Mouse (Mus musculus): Measurements from ENCODE around the gene Msh5. TPM values are rescaled to one million over a fixed set of nuclear protein-coding genes. Genes with fewer than 3 reads are reported as not detected.

The Msh5 gene
- polyA plus RNA-seq, 1 experiment from 2014 or later, result 4.1 TPM

GRCm38 (mm10) chr17:35082841-35083576 is 36.5 kb upstream of the Msh5 start:
- H3K36me3 ChIP-seq, result no peaks in the 10 kb centered on the region
- H3K4me3 ChIP-seq, result no peak overlapping the region
- H3K4me2 ChIP-seq, result no peak overlapping the region
- peaks cover 18% of the 10 kb centered on the region for H3K4me1 ChIP-seq
- no peak overlapping the region for H3K9ac ChIP-seq
- H3K9me3 ChIP-seq, result no peaks in the 10 kb centered on the region
- WGBS, result 78% methylated on average over 16 of the region's 16 CpGs
- no peak overlapping the region for H3K27ac ChIP-seq (replicated peaks)
- peaks cover 26% of the 10 kb centered on the region for H3K27me3 ChIP-seq (replicated peaks)
- no peak for ATAC-seq (ENCODE audit: extremely low read depth, insufficient number of reproducible peaks, low FRiP score, low TSS enrichment)

GRCm38 (mm10) chr17:35080710-35081109 is 34.2 kb upstream of the Msh5 start:
- H3K9me3 ChIP-seq, result no peaks in the 10 kb centered on the region
- peaks cover 31% of the 10 kb centered on the region for H3K4me1 ChIP-seq
- ATAC-seq (ENCODE audit: extremely low read depth, insufficient number of reproducible peaks, low FRiP score, low TSS enrichment), result no peak
- H3K27me3 ChIP-seq (replicated peaks), result peaks cover 27% of the 10 kb centered on the region
- H3K27ac ChIP-seq (replicated peaks), result no peak overlapping the region
- no peak overlapping the region for H3K9ac ChIP-seq
- WGBS, result 91% methylated on average over 4 of the region's 4 CpGs
- H3K36me3 ChIP-seq, result no peaks in the 10 kb centered on the region
- no peak overlapping the region for H3K4me3 ChIP-seq
- no peak overlapping the region for H3K4me2 ChIP-seq

GRCm38 (mm10) chr17:35080248-35080647 is 33.7 kb upstream of the Msh5 start:
- ATAC-seq (ENCODE audit: extremely low read depth, insufficient number of reproducible peaks, low FRiP score, low TSS enrichment), result no peak
- peak overlapping the region; percentile 48 for H3K9ac ChIP-seq
- peak overlapping the region; percentile 10 for H3K4me3 ChIP-seq
- H3K4me1 ChIP-seq, result peaks cover 29% of the 10 kb centered on the region
- peaks cover 27% of the 10 kb centered on the region for H3K27me3 ChIP-seq (replicated peaks)
- no peaks in the 10 kb centered on the region for H3K36me3 ChIP-seq
- no peak overlapping the region for H3K27ac ChIP-seq (replicated peaks)
- peaks cover 2% of the 10 kb centered on the region; the same call in 1 of the 2 replicates for H3K9me3 ChIP-seq
- WGBS, result 27% methylated on average over 6 of the region's 6 CpGs
- peak overlapping the region; percentile 58 for H3K4me2 ChIP-seq

GRCm38 (mm10) chr17:35079778-35080177 is 33.2 kb upstream of the Msh5 start:
- peaks cover 29% of the 10 kb centered on the region for H3K4me1 ChIP-seq
- WGBS, result 9% methylated on average over 9 of the region's 9 CpGs
- ATAC-seq (ENCODE audit: extremely low read depth, insufficient number of reproducible peaks, low FRiP score, low TSS enrichment), result no peak
- peak overlapping the region; percentile 48 for H3K9ac ChIP-seq
- no peaks in the 10 kb centered on the region for H3K36me3 ChIP-seq
- peaks cover 2% of the 10 kb centered on the region; the same call in 1 of the 2 replicates for H3K9me3 ChIP-seq
- no peak overlapping the region for H3K27ac ChIP-seq (replicated peaks)
- peak overlapping the region; percentile 58 for H3K4me2 ChIP-seq
- H3K27me3 ChIP-seq (replicated peaks), result peaks cover 27% of the 10 kb centered on the region
- peak overlapping the region; percentile 10 for H3K4me3 ChIP-seq

- Histone ChIP-seq H3K9ac (peak within 1 kb of the TSS; percentile 70), H3K36me3 (no peaks in the 10 kb centered on the region), H3K27me3 (replicated peaks) (peaks cover 20% of the 10 kb centered on the region), H3K4me1 (peaks cover 29% of the 10 kb centered on the region), H3K4me2 (peak within 1 kb of the TSS; percentile 67), H3K9me3 (peaks cover 2% of the 10 kb centered on the region; the same call in 1 of the 2 replicates), H3K27ac (replicated peaks) (peak within 1 kb of the TSS; percentile 13; the same call in 1 of the 2 replicates), H3K4me3 (peak within 1 kb of the TSS; percentile 41)
- WGBS, result 9% methylated on average over 14 of the region's 14 CpGs
- ATAC-seq (ENCODE audit: extremely low read depth, insufficient number of reproducible peaks, low FRiP score, low TSS enrichment), result no peak
Observed at GRCm38 (mm10) chr17:35077786-35078233, 31.3 kb upstream of the Msh5 start, which contains the start of gene Ly6g6d. Gene Ly6g6d, minus strand, starts transcription at chr17:35078065.

- no peak for ATAC-seq (ENCODE audit: extremely low read depth, insufficient number of reproducible peaks, low FRiP score, low TSS enrichment)
- no peaks in the 10 kb centered on the region for H3K36me3 ChIP-seq
- peak overlapping the region; percentile 67 for H3K4me2 ChIP-seq
- H3K27ac ChIP-seq (replicated peaks), result peak overlapping the region; percentile 13; the same call in 1 of the 2 replicates
- H3K27me3 ChIP-seq (replicated peaks), result peaks cover 20% of the 10 kb centered on the region
- 36% methylated on average over 2 of the region's 2 CpGs for WGBS
- peak overlapping the region; percentile 70 for H3K9ac ChIP-seq
- peak overlapping the region; percentile 41 for H3K4me3 ChIP-seq
- peaks cover 29% of the 10 kb centered on the region for H3K4me1 ChIP-seq
- H3K9me3 ChIP-seq, result peaks cover 2% of the 10 kb centered on the region; the same call in 1 of the 2 replicates
Observed at GRCm38 (mm10) chr17:35077285-35077684, 30.7 kb upstream of the Msh5 start.

GRCm38 (mm10) chr17:35076507-35077176 is 30.1 kb upstream of the Msh5 start, which contains the start of gene Ly6g6e:
Gene Ly6g6e, plus strand, starts transcription at chr17:35076902.
- 36% methylated on average over 10 of the region's 10 CpGs for WGBS

GRCm38 (mm10) chr17:35074097-35074496 is 27.6 kb upstream of the Msh5 start:
- Histone ChIP-seq H3K4me2 (no peak overlapping the region), H3K36me3 (no peaks in the 10 kb centered on the region), H3K9me3 (peaks cover 2% of the 10 kb centered on the region; the same call in 1 of the 2 replicates), H3K4me3 (no peak overlapping the region), H3K9ac (0 out of 2 replicates have a peak overlapping the region, but pooled peaks have one; percentile 37), H3K27ac (replicated peaks) (no peak overlapping the region), H3K27me3 (replicated peaks) (peaks cover 11% of the 10 kb centered on the region), H3K4me1 (peaks cover 22% of the 10 kb centered on the region)
- ATAC-seq (ENCODE audit: extremely low read depth, insufficient number of reproducible peaks, low FRiP score, low TSS enrichment), result no peak
- 49% methylated on average over 17 of the region's 17 CpGs for WGBS

More at GRCm38 (mm10) chr17:35076507-35077176, 30.1 kb upstream of the Msh5 start, which contains the start of gene Ly6g6e:
- no peak for ATAC-seq (ENCODE audit: extremely low read depth, insufficient number of reproducible peaks, low FRiP score, low TSS enrichment)
- H3K36me3 ChIP-seq, result no peaks in the 10 kb centered on the region
- H3K4me1 ChIP-seq, result peaks cover 29% of the 10 kb centered on the region
- peak within 1 kb of the TSS; percentile 70 for H3K9ac ChIP-seq
- H3K4me2 ChIP-seq, result peak within 1 kb of the TSS; percentile 67
- H3K27ac ChIP-seq (replicated peaks), result peak within 1 kb of the TSS; percentile 13; the same call in 1 of the 2 replicates
- peaks cover 2% of the 10 kb centered on the region; the same call in 1 of the 2 replicates for H3K9me3 ChIP-seq
- peak within 1 kb of the TSS; percentile 41 for H3K4me3 ChIP-seq
- peaks cover 15% of the 10 kb centered on the region for H3K27me3 ChIP-seq (replicated peaks)

GRCm38 (mm10) chr17:35071454-35071853 is 24.9 kb upstream of the Msh5 start:
- 71% methylated on average over 9 of the region's 9 CpGs for WGBS
- peaks cover 2% of the 10 kb centered on the region; the same call in 1 of the 2 replicates for H3K9me3 ChIP-seq
- ATAC-seq (ENCODE audit: extremely low read depth, insufficient number of reproducible peaks, low FRiP score, low TSS enrichment), result no peak

GRCm38 (mm10) chr17:35070556-35071229 is 24.1 kb upstream of the Msh5 start:
- no peak for ATAC-seq (ENCODE audit: extremely low read depth, insufficient number of reproducible peaks, low FRiP score, low TSS enrichment)
- WGBS, result 38% methylated on average over 6 of the region's 6 CpGs
- peaks cover 40% of the 10 kb centered on the region for H3K27me3 ChIP-seq (replicated peaks)
- no peak overlapping the region for H3K9ac ChIP-seq
- H3K4me3 ChIP-seq, result no peak overlapping the region
- no peak overlapping the region for H3K27ac ChIP-seq (replicated peaks)
- H3K9me3 ChIP-seq, result peaks cover 2% of the 10 kb centered on the region; the same call in 1 of the 2 replicates
- H3K4me1 ChIP-seq, result peaks cover 11% of the 10 kb centered on the region
- no peak overlapping the region for H3K4me2 ChIP-seq
- no peaks in the 10 kb centered on the region for H3K36me3 ChIP-seq

More at GRCm38 (mm10) chr17:35071454-35071853, 24.9 kb upstream of the Msh5 start:
- Histone ChIP-seq H3K27me3 (replicated peaks) (peaks cover 32% of the 10 kb centered on the region), H3K4me3 (no peak overlapping the region), H3K4me2 (no peak overlapping the region), H3K9ac (no peak overlapping the region), H3K4me1 (peaks cover 6% of the 10 kb centered on the region; the same call in 1 of the 2 replicates), H3K27ac (replicated peaks) (no peak overlapping the region), H3K36me3 (no peaks in the 10 kb centered on the region)

All from heart, embryonic 13.5 days (tissue).